Mouse (Mus musculus) liver, embryonic 12.5 days (tissue): Measurements from ENCODE around the gene Rxfp2. TPM values are rescaled to one million over a fixed set of nuclear protein-coding genes. Genes with fewer than 3 reads are reported as not detected.

ENCODE experiments used
- ATAC-seq: fragments of 200-750 bp; cut with Nextera tagmentation; 2 replicates; pipeline ENCODE4 v1.8.0; 2017; ENCODE audit warnings: moderate number of reproducible peaks, mild to moderate bottlenecking, moderate library complexity
- H3K27ac ChIP-seq: fragments of 300-500 bp; sonication (generic); 2 replicates; pipeline ENCODE4 v1.5.1; 2016; ENCODE audit warnings: mild to moderate bottlenecking
- H3K27me3 ChIP-seq: fragments of 300-500 bp; sonication (generic); replicated peaks from 2 replicates; pipeline ENCODE4 v1.6.1; 2016; ENCODE audit warnings: mild to moderate bottlenecking, moderate library complexity
- H3K36me3 ChIP-seq: fragments of 300-500 bp; sonication (generic); 2 replicates; pipeline ENCODE4 v1.6.1; 2016; ENCODE audit warnings: mild to moderate bottlenecking, moderate library complexity
- H3K4me1 ChIP-seq: fragments of 300-500 bp; sonication (generic); 2 replicates; pipeline ENCODE4 v1.6.1; 2016
- H3K4me2 ChIP-seq: fragments of 300-500 bp; sonication (generic); 2 replicates; pipeline ENCODE4 v1.6.1; 2016; ENCODE audit warnings: mild to moderate bottlenecking, moderate library complexity
- H3K4me3 ChIP-seq: fragments of 300-500 bp; sonication (generic); 2 replicates; pipeline ENCODE4 v1.5.1; 2016; ENCODE audit warnings: mild to moderate bottlenecking, moderate library complexity
- H3K9ac ChIP-seq: fragments of 300-500 bp; sonication (generic); 2 replicates; pipeline ENCODE4 v1.6.1; 2016; ENCODE audit warnings: mild to moderate bottlenecking, moderate library complexity
- H3K9me3 ChIP-seq: fragments of 300-500 bp; sonication (generic); replicated peaks from 2 replicates; pipeline ENCODE4 v1.6.1; 2016; ENCODE audit warnings: mild to moderate bottlenecking, moderate library complexity
- WGBS: fragments of 180-500 bp; shearing (Covaris S2); methylation state at CpG from one replicate; pipeline ENCODE4 v1.1.7; 2016; ENCODE audit not compliant: insufficient replicate concordance; 5-methylcytosine and 5-hydroxymethylcytosine counted together
- polyA plus RNA-seq: library from polyadenylated mRNA; unstranded; fragments of >200 nt; fragmentation: Nextera tagmentation; extraction: Ambion mirVana; gene quantifications from 2 replicates; pipeline ENCODE4 v1.2.1, GENCODE M21; 2016

Gene Rxfp2
- 0.07 and 0.11 TPM in 2 replicates for polyA plus RNA-seq

- H3K4me3 ChIP-seq = no peak within 1 kb of the TSS
- no peak within 1 kb of the TSS for H3K9ac ChIP-seq
- H3K27ac ChIP-seq = no peak within 1 kb of the TSS
- no peak within 1 kb of the TSS for H3K4me2 ChIP-seq
- no peaks in the 10 kb centered on the region for H3K4me1 ChIP-seq
- ATAC-seq = no peak
- H3K36me3 ChIP-seq = no peaks in the 10 kb centered on the region
- no peaks in the 10 kb centered on the region for H3K27me3 ChIP-seq
- H3K9me3 ChIP-seq = no peaks in the 10 kb centered on the region
- WGBS = 67% methylated on average over 19 of the region's 19 CpGs
Measured at GRCm38 (mm10) chr5:150018656-150019055, at the start of gene Rxfp2. Rxfp2 (plus strand) TSS chr5:150018675.

GRCm38 (mm10) chr5:149970261-149970660 lies 48.2 kb upstream of the Rxfp2 start:
- Histone ChIP-seq H3K9me3 (peaks cover 5% of the 10 kb centered on the region; the same call in 1 of the 2 replicates), H3K27ac (no peak overlapping the region), H3K4me3 (no peak overlapping the region), H3K27me3 (no peaks in the 10 kb centered on the region), H3K36me3 (no peaks in the 10 kb centered on the region), H3K4me2 (no peak overlapping the region), H3K9ac (no peak overlapping the region), H3K4me1 (no peaks in the 10 kb centered on the region)
- WGBS = 73% methylated on average over 11 of the region's 11 CpGs
- ATAC-seq = no peak

GRCm38 (mm10) chr5:149977027-149977426 lies 41.4 kb upstream of the Rxfp2 start:
- WGBS = 73% methylated on average over 2 of the region's 2 CpGs
- no peak for ATAC-seq
- H3K9ac ChIP-seq = no peak overlapping the region
- H3K4me3 ChIP-seq = no peak overlapping the region
- H3K27me3 ChIP-seq = no peaks in the 10 kb centered on the region
- no peaks in the 10 kb centered on the region for H3K4me1 ChIP-seq
- no peaks in the 10 kb centered on the region for H3K36me3 ChIP-seq
- no peak overlapping the region for H3K27ac ChIP-seq
- H3K4me2 ChIP-seq = no peak overlapping the region
- H3K9me3 ChIP-seq = peaks cover 9% of the 10 kb centered on the region; the same call in 1 of the 2 replicates

- H3K27ac ChIP-seq = no peak overlapping the region
- H3K9ac ChIP-seq = no peak overlapping the region
- H3K27me3 ChIP-seq = no peaks in the 10 kb centered on the region
- H3K9me3 ChIP-seq = no peaks in the 10 kb centered on the region
- no peak overlapping the region for H3K4me2 ChIP-seq
- no peaks in the 10 kb centered on the region for H3K36me3 ChIP-seq
- H3K4me3 ChIP-seq = no peak overlapping the region
- no peak for ATAC-seq
- H3K4me1 ChIP-seq = no peaks in the 10 kb centered on the region
- 70% methylated on average over 4 of the region's 4 CpGs for WGBS
Measured at GRCm38 (mm10) chr5:149983621-149984020, 34.9 kb upstream of the Rxfp2 start.

- Histone ChIP-seq H3K9me3 (no peaks in the 10 kb centered on the region), H3K4me3 (no peak overlapping the region), H3K36me3 (no peaks in the 10 kb centered on the region), H3K9ac (no peak overlapping the region), H3K4me2 (no peak overlapping the region), H3K4me1 (no peaks in the 10 kb centered on the region), H3K27ac (no peak overlapping the region), H3K27me3 (no peaks in the 10 kb centered on the region)
- 56% methylated on average over 5 of the region's 5 CpGs for WGBS
- no peak for ATAC-seq
Measured at GRCm38 (mm10) chr5:149994578-149994977, 23.9 kb upstream of the Rxfp2 start.

GRCm38 (mm10) chr5:149996614-149997013 lies 21.9 kb upstream of the Rxfp2 start:
- H3K4me2 ChIP-seq = no peak overlapping the region
- H3K27ac ChIP-seq = no peak overlapping the region
- H3K4me3 ChIP-seq = no peak overlapping the region
- no peak overlapping the region for H3K9ac ChIP-seq
- H3K36me3 ChIP-seq = no peaks in the 10 kb centered on the region
- H3K9me3 ChIP-seq = no peaks in the 10 kb centered on the region
- no peaks in the 10 kb centered on the region for H3K4me1 ChIP-seq
- ATAC-seq = no peak
- WGBS = 76% methylated on average over 4 of the region's 4 CpGs
- no peaks in the 10 kb centered on the region for H3K27me3 ChIP-seq

- H3K4me2 ChIP-seq = no peak overlapping the region
- no peaks in the 10 kb centered on the region for H3K9me3 ChIP-seq
- no peaks in the 10 kb centered on the region for H3K36me3 ChIP-seq
- H3K4me1 ChIP-seq = no peaks in the 10 kb centered on the region
- ATAC-seq = no peak
- no peaks in the 10 kb centered on the region for H3K27me3 ChIP-seq
- no peak overlapping the region for H3K27ac ChIP-seq
- WGBS = 74% methylated on average over 22 of the region's 22 CpGs
- H3K4me3 ChIP-seq = no peak overlapping the region
- no peak overlapping the region for H3K9ac ChIP-seq
Measured at GRCm38 (mm10) chr5:149997321-149998034, 21.0 kb upstream of the Rxfp2 start.

- Histone ChIP-seq H3K4me2 (no peak overlapping the region), H3K27ac (no peak overlapping the region), H3K4me3 (no peak overlapping the region), H3K36me3 (no peaks in the 10 kb centered on the region), H3K4me1 (no peaks in the 10 kb centered on the region), H3K27me3 (no peaks in the 10 kb centered on the region), H3K9ac (no peak overlapping the region), H3K9me3 (no peaks in the 10 kb centered on the region)
- no peak for ATAC-seq
- 77% methylated on average over 7 of the region's 7 CpGs for WGBS
Measured at GRCm38 (mm10) chr5:149998311-149998710, 20.2 kb upstream of the Rxfp2 start.

- WGBS = 44% methylated on average over 6 of the region's 6 CpGs
- H3K4me2 ChIP-seq = no peak overlapping the region
- H3K9me3 ChIP-seq = no peaks in the 10 kb centered on the region
- H3K27ac ChIP-seq = no peak overlapping the region
- H3K36me3 ChIP-seq = no peaks in the 10 kb centered on the region
- H3K4me3 ChIP-seq = no peak overlapping the region
- no peaks in the 10 kb centered on the region for H3K4me1 ChIP-seq
- no peak for ATAC-seq
- H3K27me3 ChIP-seq = no peaks in the 10 kb centered on the region
- no peak overlapping the region for H3K9ac ChIP-seq
Measured at GRCm38 (mm10) chr5:150005355-150005754, 13.1 kb upstream of the Rxfp2 start.

GRCm38 (mm10) chr5:150016861-150017260 lies 1.6 kb upstream of the Rxfp2 start:
- ATAC-seq = no peak
- 48% methylated on average over 10 of the region's 10 CpGs for WGBS

GRCm38 (mm10) chr5:150017672-150018071 lies 803 bp upstream of the Rxfp2 start:
- no peaks in the 10 kb centered on the region for H3K27me3 ChIP-seq
- no peaks in the 10 kb centered on the region for H3K36me3 ChIP-seq
- no peak for ATAC-seq
- no peaks in the 10 kb centered on the region for H3K4me1 ChIP-seq
- no peak overlapping the region for H3K4me2 ChIP-seq
- H3K9me3 ChIP-seq = no peaks in the 10 kb centered on the region
- no peak overlapping the region for H3K4me3 ChIP-seq
- 63% methylated on average over 9 of the region's 9 CpGs for WGBS
- H3K27ac ChIP-seq = no peak overlapping the region
- H3K9ac ChIP-seq = no peak overlapping the region

More at GRCm38 (mm10) chr5:150016861-150017260, 1.6 kb upstream of the Rxfp2 start:
- Histone ChIP-seq H3K9ac (no peak overlapping the region), H3K4me2 (no peak overlapping the region), H3K27me3 (no peaks in the 10 kb centered on the region), H3K9me3 (no peaks in the 10 kb centered on the region), H3K36me3 (no peaks in the 10 kb centered on the region), H3K4me1 (no peaks in the 10 kb centered on the region), H3K27ac (no peak overlapping the region), H3K4me3 (no peak overlapping the region)

GRCm38 (mm10) chr5:150020851-150021250 lies 2.4 kb downstream of the Rxfp2 start:
- no peak overlapping the region for H3K4me3 ChIP-seq
- H3K9ac ChIP-seq = no peak overlapping the region
- H3K9me3 ChIP-seq = no peaks in the 10 kb centered on the region
- H3K27ac ChIP-seq = no peak overlapping the region
- no peak for ATAC-seq
- H3K4me2 ChIP-seq = no peak overlapping the region
- no peaks in the 10 kb centered on the region for H3K4me1 ChIP-seq
- H3K27me3 ChIP-seq = no peaks in the 10 kb centered on the region
- 11% methylated on average over 6 of the region's 6 CpGs for WGBS
- H3K36me3 ChIP-seq = no peaks in the 10 kb centered on the region

GRCm38 (mm10) chr5:150021805-150022204 lies 3.3 kb downstream of the Rxfp2 start:
- H3K4me2 ChIP-seq = no peak overlapping the region
- no peaks in the 10 kb centered on the region for H3K9me3 ChIP-seq
- WGBS = 67% methylated on average over 4 of the region's 4 CpGs
- H3K36me3 ChIP-seq = no peaks in the 10 kb centered on the region
- no peak overlapping the region for H3K4me3 ChIP-seq
- H3K9ac ChIP-seq = no peak overlapping the region
- ATAC-seq = no peak
- H3K4me1 ChIP-seq = no peaks in the 10 kb centered on the region
- H3K27ac ChIP-seq = no peak overlapping the region
- H3K27me3 ChIP-seq = no peaks in the 10 kb centered on the region
